Comparison of ENCODE assay signal across 17 mouse cellular contexts in genomic region chr7:99531408-99531970, GRCm38 (mm10). TPM values are rescaled to one million over a fixed set of nuclear protein-coding genes. Genes with fewer than 3 reads are reported as not detected.
DNase-seq lines count a peak whose midpoint lies in the region; ATAC-seq and TF ChIP-seq lines count a peak whose summit lies in the region.
"Had no signal": no experiment of that assay in that cellular context is flagged by ENCODE, and none has a peak within 500 bp of the region (broad histone marks: within the 10 kb centered on the region; RNA-seq: fewer than 3 reads in every experiment).

No protein-coding gene starts in this region.

- no peak overlapping the region for H3K4me2 ChIP-seq in stomach, embryonic 15.5 days
- no peak overlapping the region for H3K4me2 ChIP-seq in stomach, postnatal 0 days (replicated peaks; ENCODE audit: low read depth)
- peak overlapping the region; percentile 59 for H3K4me2 ChIP-seq in liver, embryonic 15.5 days
- H3K4me2 ChIP-seq in forebrain, embryonic 16.5 days (ENCODE audit: low read length), result no peak overlapping the region
- H3K4me2 ChIP-seq: forebrain, embryonic 15.5 days; limb, embryonic 12.5 days; midbrain, embryonic 13.5 days had no signal

- TF ChIP-seq EP300 in stomach, postnatal 0 days (optimal IDR thresholded peaks at IDR 0.05), result no peak

- WGBS in stomach, embryonic 15.5 days, result 76% methylated on average over 3 of the region's 3 CpGs
- 85% methylated on average over 3 of the region's 3 CpGs for WGBS in stomach, postnatal 0 days
- WGBS in liver, embryonic 15.5 days (ENCODE audit: insufficient replicate concordance), result 18% methylated on average over 3 of the region's 3 CpGs
- WGBS in forebrain, embryonic 16.5 days, result 90% methylated on average over 3 of the region's 3 CpGs

- no peak overlapping the region for H3K4me3 ChIP-seq in stomach, embryonic 15.5 days (replicated peaks)
- H3K4me3 ChIP-seq in stomach, postnatal 0 days (ENCODE audit: low read depth, low read length), result no peak overlapping the region
- H3K4me3 ChIP-seq in liver, embryonic 15.5 days (replicated peaks), result no peak overlapping the region; the same call in 1 of the 2 replicates
- no peak overlapping the region for H3K4me3 ChIP-seq in forebrain, embryonic 16.5 days (replicated peaks; ENCODE audit: low read length)
- H3K4me3 ChIP-seq: forebrain, embryonic 15.5 days; gastrocnemius, adult 2 months; limb, embryonic 12.5 days; midbrain, embryonic 13.5 days; myocyte had no signal

- ATAC-seq in stomach, embryonic 15.5 days (ENCODE audit: insufficient read depth, low FRiP score, low read depth), result no peak
- ATAC-seq in stomach, postnatal 0 days (ENCODE audit: low FRiP score, low TSS enrichment), result no peak
- peak; percentile 68 for ATAC-seq in erythroblast, adult 5-6 weeks (replicated peaks; ENCODE audit: low FRiP score, poor library complexity, severe bottlenecking)
- peak; percentile 40 for ATAC-seq in liver, embryonic 15.5 days (ENCODE audit: insufficient read depth)
- no peak for ATAC-seq in forebrain, embryonic 16.5 days
- ATAC-seq: forebrain, embryonic 15.5 days; midbrain, embryonic 13.5 days had no signal

- H3K27ac ChIP-seq in stomach, embryonic 15.5 days, result 0 out of 2 replicates have a peak overlapping the region, but pooled peaks have one; percentile 36
- no peak overlapping the region for H3K27ac ChIP-seq in stomach, postnatal 0 days (replicated peaks)
- peak overlapping the region; percentile 94 for H3K27ac ChIP-seq in liver, embryonic 15.5 days (replicated peaks)
- no peak overlapping the region for H3K27ac ChIP-seq in forebrain, embryonic 16.5 days (ENCODE audit: low read length)
- H3K27ac ChIP-seq: forebrain, embryonic 15.5 days; gastrocnemius, adult 2 months; limb, embryonic 12.5 days; midbrain, embryonic 13.5 days had no signal

- H3K9ac ChIP-seq in stomach, embryonic 15.5 days, result no peak overlapping the region
- no peak overlapping the region for H3K9ac ChIP-seq in stomach, postnatal 0 days (ENCODE audit: low read length)
- H3K9ac ChIP-seq in liver, embryonic 15.5 days, result peak overlapping the region; percentile 38
- H3K9ac ChIP-seq in forebrain, embryonic 16.5 days (replicated peaks; ENCODE audit: low read depth, low read length), result no peak overlapping the region
- H3K9ac ChIP-seq: forebrain, embryonic 15.5 days; limb, embryonic 12.5 days; midbrain, embryonic 13.5 days had no signal

- TF ChIP-seq CTCF in stomach, postnatal 0 days (IDR thresholded peaks at IDR 0.05; ENCODE audit: low read depth), result no peak

- no peak for DNase-seq in stomach, postnatal 0 days (ENCODE audit: low spot score)
- no peak for DNase-seq in layer of hippocampus, adult 8-10 months (ENCODE audit: low spot score in 2 of 2)
- no peak for DNase-seq in layer of hippocampus, postnatal 36 days
- DNase-seq: adrenal gland, postnatal 25 days; cerebellum, adult 11 months; gastrocnemius, adult 2 months; heart, postnatal 4 days; kidney, adult 9 months; lung, postnatal 10 days had no signal

- 0 out of 2 replicates have a peak, but pooled peaks cover 12% of the 10 kb centered on the region for H3K4me1 ChIP-seq in stomach, embryonic 15.5 days
- H3K4me1 ChIP-seq in stomach, postnatal 0 days (replicated peaks; ENCODE audit: control insufficient read depth, insufficient read depth), result 0 out of 2 replicates have a peak, but pooled peaks cover 3% of the 10 kb centered on the region
- peaks cover 79% of the 10 kb centered on the region for H3K4me1 ChIP-seq in liver, embryonic 15.5 days (replicated peaks)
- peaks cover 15% of the 10 kb centered on the region for H3K4me1 ChIP-seq in forebrain, embryonic 16.5 days (replicated peaks; ENCODE audit: control insufficient read depth, insufficient read depth, low read length)

- no peaks in the 10 kb centered on the region for H3K36me3 ChIP-seq in stomach, embryonic 15.5 days
- no peaks in the 10 kb centered on the region for H3K36me3 ChIP-seq in stomach, postnatal 0 days (ENCODE audit: control insufficient read depth, insufficient read depth, low read length)
- H3K36me3 ChIP-seq in liver, embryonic 15.5 days (replicated peaks), result no peaks in the 10 kb centered on the region
- H3K36me3 ChIP-seq in forebrain, embryonic 16.5 days (ENCODE audit: control insufficient read depth, insufficient read depth), result no peaks in the 10 kb centered on the region
- H3K36me3 ChIP-seq: forebrain, embryonic 15.5 days; limb, embryonic 12.5 days; midbrain, embryonic 13.5 days had no signal

- no peaks in the 10 kb centered on the region for H3K9me3 ChIP-seq in stomach, embryonic 15.5 days
- no peaks in the 10 kb centered on the region for H3K9me3 ChIP-seq in stomach, postnatal 0 days (ENCODE audit: control insufficient read depth, low read length)
- H3K9me3 ChIP-seq in liver, embryonic 15.5 days (replicated peaks), result no peaks in the 10 kb centered on the region
- no peaks in the 10 kb centered on the region for H3K9me3 ChIP-seq in forebrain, embryonic 16.5 days (ENCODE audit: control insufficient read depth, low read length)
- H3K9me3 ChIP-seq: forebrain, embryonic 15.5 days; limb, embryonic 12.5 days; midbrain, embryonic 13.5 days had no signal

- H3K27me3 ChIP-seq in stomach, embryonic 15.5 days (replicated peaks), result no peaks in the 10 kb centered on the region
- no peaks in the 10 kb centered on the region for H3K27me3 ChIP-seq in stomach, postnatal 0 days (ENCODE audit: control insufficient read depth, insufficient read depth, low read length)
- no peaks in the 10 kb centered on the region for H3K27me3 ChIP-seq in liver, embryonic 15.5 days
- H3K27me3 ChIP-seq in forebrain, embryonic 16.5 days (replicated peaks; ENCODE audit: control insufficient read depth, insufficient read depth, low read length), result no peaks in the 10 kb centered on the region
- H3K27me3 ChIP-seq: forebrain, embryonic 15.5 days; limb, embryonic 12.5 days had no signal

RNA-seq across cellular contexts. Expression of gene Arrb1, which starts 3.8 kb away (rescaled TPM):
- 11.4 and 13.5 TPM in 2 replicates for polyA plus RNA-seq in stomach, embryonic 15.5 days (2015; fragmentation: Nextera tagmentation; extraction: Ambion mirVana)
- 3.6 and 4.4 TPM in 2 replicates for polyA plus RNA-seq in stomach, postnatal 0 days (2015; fragmentation: Nextera tagmentation; extraction: Ambion mirVana)
- total RNA-seq in erythroblast, adult 5-6 weeks (2015; ENCODE audit: low replicate concordance), result 185 and 204 TPM in 2 replicates
- 636 and 742 TPM in 2 replicates for total RNA-seq in erythroblast, adult 5-6 weeks (2017; ENCODE audit: low replicate concordance)
- 97.2 and 101 TPM in 2 replicates for polyA plus RNA-seq in liver, embryonic 15.5 days (2015; fragmentation: Nextera tagmentation; extraction: Ambion mirVana)
- polyA plus RNA-seq in forebrain, embryonic 16.5 days (2015; fragmentation: Nextera tagmentation; extraction: Ambion mirVana), result 16.3 and 18.1 TPM in 2 replicates
- 100 to 1,000 TPM; 138 to 175 (median 160) TPM for total RNA-seq in layer of hippocampus, adult 8-10 months (2022)
- total RNA-seq in layer of hippocampus, postnatal 36 days (2021), result 100 to 1,000 TPM; 131 to 145 TPM

RNA-seq across cellular contexts. Expression of gene Rps3, which starts 48.0 kb away (rescaled TPM):
- polyA plus RNA-seq in stomach, embryonic 15.5 days (2015; fragmentation: Nextera tagmentation; extraction: Ambion mirVana), result 765 and 776 TPM in 2 replicates
- 688 and 733 TPM in 2 replicates for polyA plus RNA-seq in stomach, postnatal 0 days (2015; fragmentation: Nextera tagmentation; extraction: Ambion mirVana)
- 292 and 308 TPM in 2 replicates for total RNA-seq in erythroblast, adult 5-6 weeks (2015; ENCODE audit: low replicate concordance)
- 237 and 436 TPM in 2 replicates for total RNA-seq in erythroblast, adult 5-6 weeks (2017; ENCODE audit: low replicate concordance)
- polyA plus RNA-seq in liver, embryonic 15.5 days (2015; fragmentation: Nextera tagmentation; extraction: Ambion mirVana), result 380 and 449 TPM in 2 replicates
- 503 and 525 TPM in 2 replicates for polyA plus RNA-seq in forebrain, embryonic 16.5 days (2015; fragmentation: Nextera tagmentation; extraction: Ambion mirVana)
- total RNA-seq in layer of hippocampus, adult 8-10 months (2022), result 100 to 1,000 TPM; 222 to 342 (median 280) TPM
- total RNA-seq in layer of hippocampus, postnatal 36 days (2021), result 100 to 1,000 TPM; 250 to 259 TPM

Comparison
In these comparisons a context has a peak if more than half of its experiments do, and no peak if none do; other contexts are left out.
1. H3K27ac ChIP-seq: peak in stomach, embryonic 15.5 days (single experiment) and liver, embryonic 15.5 days (single experiment); none in stomach, postnatal 0 days (single experiment) and forebrain, embryonic 16.5 days (single experiment).
2. ATAC-seq: peak in erythroblast, adult 5-6 weeks (single experiment) and liver, embryonic 15.5 days (single experiment); none in stomach, embryonic 15.5 days (single experiment), stomach, postnatal 0 days (single experiment) and forebrain, embryonic 16.5 days (single experiment).